Mouse (Mus musculus) forebrain, embryonic 11.5 days (tissue): ENCODE measurements at regions not wholly inside any gene's neighbourhood (a gene's known extent, or its start where the extent isn't known, plus 50 kb on each side); places are given as distances from the start of the nearest gene placed in this dataset.

ENCODE experiments used
- ATAC-seq: fragments of 200-750 bp; cut with Nextera tagmentation; replicated peaks from 2 replicates; pipeline ENCODE4 v1.8.0; 2017; ENCODE audit warnings: moderate TSS enrichment; ENCODE audit not compliant: low FRiP score
- DNase-seq: peaks from one replicate; pipeline ENCODE4 v3.0.0-alpha.2; 2017; ENCODE audit warnings: low spot score
- H3K27ac ChIP-seq: fragments of 300-500 bp; sonication (generic); 2 replicates; pipeline ENCODE4 v1.5.1; 2014; ENCODE audit warnings: low read depth, low read length
- H3K27me3 ChIP-seq: fragments of 300-500 bp; sonication (generic); 2 replicates; pipeline ENCODE4 v1.6.1; 2014; ENCODE audit warnings: mild to moderate bottlenecking, low read length, mixed read lengths; ENCODE audit not compliant: control insufficient read depth, insufficient read depth
- H3K36me3 ChIP-seq: fragments of 300-500 bp; sonication (generic); 2 replicates; pipeline ENCODE4 v1.6.1; 2014; ENCODE audit warnings: mild to moderate bottlenecking, low read length, moderate library complexity, mixed read lengths; ENCODE audit not compliant: control insufficient read depth, insufficient read depth
- H3K4me1 ChIP-seq: fragments of 300-500 bp; sonication (generic); replicated peaks from 2 replicates; pipeline ENCODE4 v1.6.1; 2014; ENCODE audit warnings: low read length, mixed read lengths; ENCODE audit not compliant: control insufficient read depth, insufficient read depth
- H3K4me2 ChIP-seq: fragments of 300-500 bp; sonication (generic); 2 replicates; pipeline ENCODE4 v1.6.1; 2014; ENCODE audit warnings: low read depth, mild to moderate bottlenecking, low read length, moderate library complexity, mixed read lengths; ENCODE audit not compliant: severe bottlenecking
- H3K4me3 ChIP-seq: fragments of 300-500 bp; sonication (generic); 2 replicates; pipeline ENCODE4 v1.5.1; 2014; ENCODE audit warnings: low read depth, low read length
- H3K9ac ChIP-seq: fragments of 300-500 bp; sonication (generic); 2 replicates; pipeline ENCODE4 v1.6.1; 2014; ENCODE audit warnings: low read length
- H3K9me3 ChIP-seq: fragments of 300-500 bp; sonication (generic); 2 replicates; pipeline ENCODE4 v1.6.1; 2016; ENCODE audit warnings: low read length, mixed read lengths; ENCODE audit not compliant: control insufficient read depth
- WGBS: fragments of 180-500 bp; shearing (Covaris S2); extraction: QIAGEN DNeasy Blood & Tissue Kit; methylation state at CpG from one replicate; pipeline ENCODE4 v1.1.7; 2014; 5-methylcytosine and 5-hydroxymethylcytosine counted together

DNA sequence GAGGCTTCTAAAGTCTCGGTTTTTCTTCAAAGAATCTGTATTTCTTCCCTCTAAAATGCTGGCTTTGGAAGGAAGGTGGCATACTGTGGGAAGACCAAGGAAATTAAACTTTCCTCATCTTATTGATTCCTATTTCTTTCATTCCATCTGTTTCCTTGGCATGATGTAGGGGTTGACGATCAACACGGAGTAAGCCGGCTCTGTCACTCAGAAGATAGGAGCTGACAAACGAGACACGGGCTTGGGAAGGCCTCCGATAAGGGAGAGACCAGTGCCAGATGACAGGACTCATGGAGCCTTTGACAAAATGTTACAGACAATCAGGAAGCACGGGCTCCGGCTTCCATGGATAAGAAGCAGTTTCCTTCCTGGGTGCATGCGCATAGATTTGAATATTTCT is 101.4 kb upstream of the Hsfy2 start:
- no peak overlapping the region for H3K4me2 ChIP-seq
- H3K27me3 ChIP-seq = no peaks in the 10 kb centered on the region
- H3K9ac ChIP-seq = no peak overlapping the region
- ATAC-seq = no peak
- H3K4me3 ChIP-seq = no peak overlapping the region
- H3K9me3 ChIP-seq = no peaks in the 10 kb centered on the region; the same call in 1 of the 2 replicates
- no peak overlapping the region for H3K27ac ChIP-seq
- 94% methylated on average over 10 of the region's 10 CpGs for WGBS
- no peaks in the 10 kb centered on the region for H3K36me3 ChIP-seq
- no peak for DNase-seq
- no peaks in the 10 kb centered on the region for H3K4me1 ChIP-seq

DNA sequence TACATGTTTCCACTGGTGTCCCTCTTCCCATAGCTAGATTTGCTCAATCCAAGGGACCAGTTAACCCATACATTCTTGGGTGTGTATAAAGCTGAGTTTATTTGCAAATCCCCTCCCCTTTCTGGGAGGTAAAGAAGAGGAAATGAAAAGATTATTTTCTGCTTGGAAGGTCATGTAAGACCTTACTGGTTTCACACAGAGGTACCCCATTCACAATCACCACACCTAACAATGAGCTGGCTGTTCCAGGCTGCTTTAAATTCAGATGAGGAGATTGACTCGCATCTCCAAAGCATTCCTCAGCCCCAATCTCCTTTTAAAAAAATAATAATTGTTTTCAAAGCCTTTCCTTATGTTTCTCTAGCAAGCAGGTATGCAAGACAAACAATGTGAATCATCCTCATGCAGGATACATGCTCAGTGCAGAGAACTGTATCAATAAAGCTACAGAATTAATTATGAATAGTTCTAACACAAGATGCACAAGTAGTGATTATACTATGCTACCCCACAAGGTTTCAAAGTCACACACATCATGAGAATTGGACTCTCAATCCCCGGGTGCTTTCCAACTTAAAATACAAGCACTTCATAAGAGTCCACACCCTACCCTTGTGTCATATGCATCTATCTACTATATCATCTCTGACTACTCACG is 89.1 kb upstream of the Hsfy2 start:
- no peaks in the 10 kb centered on the region for H3K36me3 ChIP-seq
- no peak overlapping the region for H3K4me3 ChIP-seq
- H3K9ac ChIP-seq = no peak overlapping the region
- no peak overlapping the region for H3K4me2 ChIP-seq
- 0 out of 2 replicates have a peak overlapping the region, but pooled peaks have one; percentile 47 for H3K27ac ChIP-seq
- DNase-seq (peak; percentile 54), ATAC-seq (peak; percentile 92)
- H3K9me3 ChIP-seq = no peaks in the 10 kb centered on the region
- H3K27me3 ChIP-seq = no peaks in the 10 kb centered on the region
- 31% methylated on average over 3 of the region's 3 CpGs for WGBS
- H3K4me1 ChIP-seq = peaks cover 2% of the 10 kb centered on the region; the same call in 1 of the 2 replicates

DNA sequence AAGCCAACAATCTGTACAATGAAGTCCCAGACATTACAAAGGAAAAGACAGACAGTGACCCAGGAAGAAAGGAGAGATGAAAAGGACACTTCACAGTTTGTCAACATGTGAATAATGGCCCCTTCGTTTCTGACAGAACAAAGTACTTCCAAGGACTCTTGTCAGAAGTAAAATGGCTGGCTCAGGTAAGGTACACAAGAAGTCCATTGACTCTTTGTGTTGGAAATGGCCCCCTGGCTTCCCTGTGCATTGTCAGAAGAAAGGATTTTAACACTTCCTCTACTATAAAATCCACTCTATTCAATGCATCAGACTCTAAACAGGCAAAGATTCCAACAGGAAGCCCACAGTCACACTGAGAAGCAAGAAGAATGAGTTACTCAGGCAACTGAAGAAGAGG is 86.4 kb upstream of the Hsfy2 start:
- Histone ChIP-seq H3K27ac (no peak overlapping the region), H3K4me3 (no peak overlapping the region), H3K27me3 (no peaks in the 10 kb centered on the region), H3K4me2 (no peak overlapping the region), H3K4me1 (peaks cover 2% of the 10 kb centered on the region; the same call in 1 of the 2 replicates), H3K9me3 (no peaks in the 10 kb centered on the region), H3K9ac (no peak overlapping the region), H3K36me3 (no peaks in the 10 kb centered on the region)
- DNase-seq (no peak), ATAC-seq (no peak)
- 55% methylated on average over 1 of the region's 1 CpGs for WGBS

DNA sequence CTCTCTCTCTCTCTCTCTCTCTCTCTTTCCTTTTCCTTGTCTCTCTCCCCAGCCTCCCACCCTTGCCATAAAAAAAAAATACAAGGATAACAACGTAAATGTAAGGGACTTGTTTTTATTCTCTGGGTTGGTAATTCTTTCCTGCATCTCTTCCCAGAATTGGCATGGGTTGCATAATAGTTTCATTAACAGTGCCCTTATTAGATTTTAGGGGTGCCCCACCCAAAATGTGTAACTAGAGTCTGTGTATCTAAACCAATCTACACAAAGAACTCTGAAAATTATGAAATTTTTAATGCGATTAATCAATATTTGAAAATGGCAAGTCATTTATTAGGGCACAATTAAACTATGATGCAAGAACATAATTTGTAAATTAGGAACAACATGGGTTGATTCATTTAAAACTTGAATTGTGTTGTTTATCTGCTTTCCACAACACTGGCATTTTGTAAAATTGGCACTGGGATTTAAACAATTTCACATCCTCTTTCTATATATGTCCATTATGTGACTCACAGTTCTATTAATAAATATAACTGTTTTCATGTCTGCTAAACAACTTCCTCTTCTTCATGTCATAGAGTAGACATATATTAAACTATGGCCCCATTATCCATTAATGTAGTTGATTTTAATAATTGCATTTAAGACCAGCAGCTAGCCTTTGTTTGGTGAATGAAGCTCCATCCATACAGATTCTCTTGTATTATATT is 75.9 kb upstream of the Hsfy2 start:
- Histone ChIP-seq H3K27ac (no peak overlapping the region), H3K4me1 (no peaks in the 10 kb centered on the region), H3K4me3 (no peak overlapping the region), H3K4me2 (no peak overlapping the region), H3K27me3 (no peaks in the 10 kb centered on the region), H3K9me3 (no peaks in the 10 kb centered on the region), H3K36me3 (no peaks in the 10 kb centered on the region), H3K9ac (no peak overlapping the region)
- DNase-seq (no peak), ATAC-seq (no peak)
- 89% methylated on average over 2 of the region's 2 CpGs for WGBS

DNA sequence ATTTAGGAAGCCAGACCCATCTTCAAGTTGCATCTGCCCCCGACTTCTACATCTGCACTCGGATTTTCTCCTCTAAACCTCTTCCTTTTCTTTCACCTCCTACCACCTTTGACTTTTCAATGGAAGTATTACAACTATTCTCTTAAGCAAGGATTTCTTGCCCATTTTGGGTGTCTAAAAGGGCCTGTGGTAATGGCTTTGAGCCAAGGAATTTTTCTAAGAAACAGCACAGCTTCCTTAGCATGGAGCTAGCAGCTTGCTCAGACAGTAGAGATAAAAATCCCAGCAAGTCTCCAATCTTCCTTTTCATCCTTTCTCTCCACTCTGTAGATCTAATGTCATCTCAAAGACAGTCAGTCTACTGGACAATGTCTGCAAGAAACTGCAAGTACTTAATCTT is 63.2 kb upstream of the Hsfy2 start:
- Histone ChIP-seq H3K27me3 (no peaks in the 10 kb centered on the region), H3K36me3 (no peaks in the 10 kb centered on the region), H3K4me2 (no peak overlapping the region), H3K9me3 (no peaks in the 10 kb centered on the region), H3K4me3 (no peak overlapping the region), H3K27ac (no peak overlapping the region), H3K9ac (no peak overlapping the region), H3K4me1 (no peaks in the 10 kb centered on the region)
- no peak for ATAC-seq
- WGBS = 91% methylated on average over 2 of the region's 2 CpGs
- DNase-seq = no peak

DNA sequence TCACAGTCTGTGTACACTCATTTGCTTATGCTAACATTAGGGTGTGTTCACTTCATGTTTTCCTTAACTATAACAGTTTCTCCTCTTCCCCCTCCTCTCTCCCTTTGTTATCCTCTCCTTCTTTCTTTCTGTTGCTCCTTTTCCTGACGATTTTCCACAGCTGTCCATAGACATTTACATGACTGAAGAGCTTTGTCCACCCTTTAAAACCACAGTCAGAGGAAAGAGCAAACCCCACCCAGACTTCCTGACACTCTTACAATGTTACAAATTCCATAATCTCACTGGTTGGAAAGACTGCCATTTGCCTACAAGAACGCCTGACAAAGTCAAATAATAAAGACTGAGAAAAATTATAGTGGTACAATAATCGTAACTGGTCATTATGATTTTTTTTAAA is 60.3 kb upstream of the Hsfy2 start:
- no peak overlapping the region for H3K27ac ChIP-seq

More for the DNA sequence above, 60.3 kb upstream of the Hsfy2 start:
- no peak for DNase-seq
- Histone ChIP-seq H3K36me3 (no peaks in the 10 kb centered on the region), H3K27me3 (no peaks in the 10 kb centered on the region), H3K4me2 (no peak overlapping the region), H3K9ac (no peak overlapping the region), H3K4me3 (no peak overlapping the region), H3K4me1 (no peaks in the 10 kb centered on the region), H3K9me3 (no peaks in the 10 kb centered on the region)
- 60% methylated on average over 3 of the region's 3 CpGs for WGBS
- ATAC-seq = no peak
